Mouse (Mus musculus): ENCODE measurements around the gene Tnfsf4. TPM values are rescaled to one million over a fixed set of nuclear protein-coding genes. Genes with fewer than 3 reads are reported as not detected.

Tnfsf4 gene
- 0.08 and 0.19 TPM in 2 replicates for polyA plus RNA-seq (2015; fragmentation: Nextera tagmentation; extraction: Ambion mirVana)

DNA sequence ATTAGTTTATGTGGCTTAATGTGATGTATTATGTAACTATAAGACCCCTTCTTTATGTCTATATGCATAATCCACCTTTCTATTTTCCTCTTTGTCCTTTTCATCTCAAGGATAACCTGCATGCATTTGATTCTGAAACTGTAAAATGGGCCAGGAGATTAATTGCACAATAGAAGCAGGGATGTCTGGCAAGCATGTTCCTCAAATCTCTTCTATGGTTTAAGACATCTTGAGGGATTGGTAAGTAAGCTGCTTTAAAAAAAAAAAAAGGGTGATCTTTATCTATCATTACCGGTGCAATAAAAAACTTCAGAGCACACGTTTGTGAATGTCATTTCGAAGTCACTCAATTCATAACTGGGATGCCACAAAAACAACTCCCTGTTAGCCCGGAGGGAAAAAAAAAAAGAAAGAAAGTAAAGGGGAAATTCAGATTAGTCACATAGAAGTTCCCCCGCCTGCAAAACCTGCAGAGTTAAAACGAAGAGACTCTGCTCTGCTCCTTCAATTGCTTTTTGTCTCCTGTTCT, at the start of gene Tnfsf4:
Gene Tnfsf4 (plus strand): TSS at position 479 of the 529 bp plus-strand sequence.

Other genes with a start within 250 kb of the Tnfsf4 start
- gene Tex50, start 236.1 kb upstream of the Tnfsf4 start, polyA plus RNA-seq (2015; fragmentation: Nextera tagmentation; extraction: Ambion mirVana) = not detected in 2 replicates
- 136 and 151 TPM in 2 replicates for gene Prdx6, start 144.2 kb upstream of the Tnfsf4 start, polyA plus RNA-seq (2015; fragmentation: Nextera tagmentation; extraction: Ambion mirVana)
- not detected in 2 replicates for gene Tnfsf18, start 99.2 kb downstream of the Tnfsf4 start, polyA plus RNA-seq (2015; fragmentation: Nextera tagmentation; extraction: Ambion mirVana)

Data from urinary bladder, postnatal 0 days (tissue).